Mouse (Mus musculus) hindbrain, embryonic 11.5 days (tissue): ENCODE measurements around the gene Arhgap25. TPM values are rescaled to one million over a fixed set of nuclear protein-coding genes. Genes with fewer than 3 reads are reported as not detected.
"Not testable (repeated sequence)": the region's sequence is repeated elsewhere in the genome, so short reads cannot be mapped to it uniquely, and the experiment has no call there.

Experiments used
- ATAC-seq: fragments of 200-750 bp; cut with Nextera tagmentation; 2 replicates; pipeline ENCODE4 v1.8.0; 2017; ENCODE audit warnings: mild to moderate bottlenecking, moderate TSS enrichment, moderate library complexity; ENCODE audit not compliant: low FRiP score
- DNase-seq: peaks from one replicate; pipeline ENCODE4 v3.0.0-alpha.2; 2015; ENCODE audit warnings: low spot score
- H3K27ac ChIP-seq: fragments of 300-500 bp; sonication (generic); 2 replicates; pipeline ENCODE4 v1.5.1; 2014; ENCODE audit warnings: mild to moderate bottlenecking, low read depth, low read length
- H3K27me3 ChIP-seq: fragments of 300-500 bp; sonication (generic); 2 replicates; pipeline ENCODE4 v1.6.1; 2014; ENCODE audit warnings: mild to moderate bottlenecking, low read length, moderate library complexity, mixed read lengths; ENCODE audit not compliant: control insufficient read depth, insufficient read depth
- H3K36me3 ChIP-seq: fragments of 300-500 bp; sonication (generic); 2 replicates; pipeline ENCODE4 v1.6.1; 2014; ENCODE audit warnings: mild to moderate bottlenecking, low read length, moderate library complexity, mixed read lengths; ENCODE audit not compliant: control insufficient read depth, insufficient read depth
- H3K4me1 ChIP-seq: fragments of 300-500 bp; sonication (generic); replicated peaks from 2 replicates; pipeline ENCODE4 v1.6.1; 2014; ENCODE audit warnings: low read length, mixed read lengths; ENCODE audit not compliant: control insufficient read depth, insufficient read depth
- H3K4me2 ChIP-seq: fragments of 300-500 bp; sonication (generic); replicated peaks from 2 replicates; pipeline ENCODE4 v1.6.1; 2014; ENCODE audit warnings: mild to moderate bottlenecking, low read depth, low read length
- H3K4me3 ChIP-seq: fragments of 300-500 bp; sonication (generic); 2 replicates; pipeline ENCODE4 v1.5.1; 2014; ENCODE audit warnings: low read depth, low read length
- H3K9ac ChIP-seq: fragments of 300-500 bp; sonication (generic); 2 replicates; pipeline ENCODE4 v1.6.1; 2014; ENCODE audit warnings: low read depth, low read length
- H3K9me3 ChIP-seq: fragments of 300-500 bp; sonication (generic); 2 replicates; pipeline ENCODE4 v1.6.1; 2016; ENCODE audit warnings: low read length; ENCODE audit not compliant: control insufficient read depth
- WGBS: fragments of 180-500 bp; shearing (Covaris S2); extraction: QIAGEN DNeasy Blood & Tissue Kit; methylation state at CpG from one replicate; pipeline ENCODE4 v1.1.7; 2014; 5-methylcytosine and 5-hydroxymethylcytosine counted together
- polyA plus RNA-seq: library from polyadenylated mRNA; unstranded; fragments of >200 nt; fragmentation: Nextera tagmentation; extraction: Ambion mirVana; gene quantifications from 2 replicates; pipeline ENCODE4 v1.2.1, GENCODE M21; 2014

Arhgap25 gene
- polyA plus RNA-seq, 1 experiment from 2014 or later, result 3.2 TPM

DNA sequence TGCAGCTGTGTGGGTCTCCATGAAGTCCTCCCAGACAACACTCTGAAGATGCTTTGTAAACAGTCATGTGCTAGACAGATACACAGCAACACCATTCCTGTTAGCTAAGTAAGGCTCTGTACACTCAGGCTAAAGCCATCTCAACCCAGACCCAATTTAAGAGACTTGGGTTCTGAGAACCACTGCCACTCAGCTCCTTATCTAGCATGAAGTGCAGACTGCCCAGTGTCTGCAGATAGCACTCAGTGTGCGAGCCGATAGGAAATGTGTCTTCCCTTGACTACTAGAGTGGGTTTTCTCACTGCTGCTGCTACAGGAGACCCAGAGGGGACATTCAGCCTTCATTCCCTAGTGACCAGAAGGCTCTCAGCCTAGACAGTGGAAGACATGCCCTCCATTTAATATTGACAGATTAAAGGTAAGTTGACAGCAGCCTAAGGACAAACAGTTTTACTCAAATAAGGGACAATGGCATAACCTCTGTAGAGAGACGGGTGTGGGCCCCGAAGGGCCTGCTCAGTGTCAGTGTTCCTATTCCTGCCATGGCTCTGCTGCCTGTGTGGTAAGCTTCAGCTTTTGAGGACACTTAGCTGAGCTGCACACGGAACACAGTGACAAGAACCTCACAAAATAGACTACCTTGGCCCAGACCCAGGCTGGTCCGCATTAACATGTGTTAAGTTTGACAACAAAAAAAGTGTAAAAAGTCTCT, 5.1 kb downstream of the Arhgap25 start:
- 93% methylated on average over 6 of the region's 6 CpGs for WGBS

DNA sequence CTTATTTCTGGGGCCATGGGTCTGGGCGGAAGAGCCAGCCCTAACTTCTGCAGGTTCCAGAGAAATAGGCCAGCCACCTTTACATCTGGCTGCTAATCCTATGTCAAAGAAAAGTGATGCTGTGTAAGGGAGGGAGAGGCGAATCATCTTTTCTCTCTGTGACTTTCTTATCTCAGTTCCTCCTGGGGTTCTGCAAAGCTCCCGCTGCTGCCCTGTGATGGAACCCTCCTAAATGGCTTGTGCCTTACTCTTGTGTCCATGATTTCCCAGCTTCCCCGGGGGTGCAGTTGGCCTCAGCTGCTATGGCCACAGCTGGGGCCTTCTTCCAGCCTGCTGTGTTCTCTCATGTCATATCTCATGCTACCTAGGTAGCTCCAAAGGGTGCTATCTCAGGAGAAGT, 5.7 kb downstream of the Arhgap25 start:
- no peak overlapping the region for H3K9ac ChIP-seq
- no peak overlapping the region for H3K4me2 ChIP-seq
- H3K36me3 ChIP-seq, result no peaks in the 10 kb centered on the region
- H3K4me1 ChIP-seq, result no peaks in the 10 kb centered on the region
- no peak overlapping the region for H3K4me3 ChIP-seq
- no peaks in the 10 kb centered on the region for H3K27me3 ChIP-seq
- DNase-seq (no peak), ATAC-seq (no peak)
- WGBS, result 91% methylated on average over 4 of the region's 4 CpGs
- no peaks in the 10 kb centered on the region for H3K9me3 ChIP-seq
- H3K27ac ChIP-seq, result no peak overlapping the region

More for the DNA sequence above, 5.1 kb downstream of the Arhgap25 start:
- H3K27me3 ChIP-seq, result no peaks in the 10 kb centered on the region
- no peak for ATAC-seq
- no peak overlapping the region for H3K27ac ChIP-seq
- no peaks in the 10 kb centered on the region for H3K4me1 ChIP-seq
- DNase-seq, result no peak
- no peak overlapping the region for H3K4me2 ChIP-seq
- H3K36me3 ChIP-seq, result no peaks in the 10 kb centered on the region
- no peak overlapping the region for H3K9ac ChIP-seq
- H3K9me3 ChIP-seq, result no peaks in the 10 kb centered on the region
- H3K4me3 ChIP-seq, result no peak overlapping the region

DNA sequence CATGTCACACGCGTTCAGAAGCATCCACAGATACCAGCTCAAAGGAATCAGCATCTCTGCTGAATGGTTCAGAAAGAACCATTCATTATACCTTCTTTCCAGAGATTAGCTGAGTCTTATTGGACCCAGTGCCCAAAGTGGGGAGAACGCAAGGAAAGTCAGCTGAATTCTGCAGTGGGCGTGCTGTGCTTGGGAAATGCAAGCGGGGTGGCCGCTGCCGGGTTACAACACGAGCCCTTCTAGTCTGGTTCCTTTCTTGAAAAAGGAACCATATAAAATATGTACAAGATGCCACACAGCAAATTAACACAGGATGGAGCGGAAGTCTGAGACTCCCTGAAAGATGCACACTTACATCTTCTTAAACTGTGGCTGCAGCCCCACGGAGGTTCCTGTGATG, 7.9 kb downstream of the Arhgap25 start:
- H3K27me3 ChIP-seq, result no peaks in the 10 kb centered on the region
- 94% methylated on average over 10 of the region's 10 CpGs for WGBS
- H3K9me3 ChIP-seq, result no peaks in the 10 kb centered on the region
- H3K9ac ChIP-seq, result no peak overlapping the region
- ATAC-seq, result no peak
- H3K4me1 ChIP-seq, result no peaks in the 10 kb centered on the region
- no peak for DNase-seq
- no peaks in the 10 kb centered on the region for H3K36me3 ChIP-seq
- H3K27ac ChIP-seq, result no peak overlapping the region
- H3K4me2 ChIP-seq, result no peak overlapping the region
- H3K4me3 ChIP-seq, result no peak overlapping the region

DNA sequence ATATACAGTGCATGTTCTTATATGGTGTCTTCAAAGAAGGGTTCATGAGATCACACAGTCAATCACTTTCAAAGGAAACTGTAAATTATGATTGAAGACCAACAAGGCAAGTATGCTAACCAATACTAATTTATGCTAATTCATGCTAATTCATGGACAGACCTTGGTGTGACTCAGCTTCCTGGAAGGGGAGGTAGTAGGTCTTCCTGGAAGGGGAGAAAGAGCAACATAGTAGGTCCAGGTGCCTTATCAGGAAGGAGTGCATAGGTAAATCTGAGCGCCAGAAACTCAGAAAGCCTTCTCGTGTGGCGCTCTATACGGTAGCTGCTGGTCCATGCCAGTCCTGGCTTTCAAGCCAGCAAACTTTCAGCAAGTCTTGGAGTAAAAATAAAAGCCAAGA, 8.8 kb downstream of the Arhgap25 start:
- H3K9ac ChIP-seq, result no peak overlapping the region
- H3K4me3 ChIP-seq, result no peak overlapping the region
- no peaks in the 10 kb centered on the region for H3K9me3 ChIP-seq
- H3K36me3 ChIP-seq, result no peaks in the 10 kb centered on the region
- DNase-seq (no peak), ATAC-seq (no peak)
- 96% methylated on average over 4 of the region's 4 CpGs for WGBS
- no peak overlapping the region for H3K27ac ChIP-seq
- no peaks in the 10 kb centered on the region for H3K4me1 ChIP-seq
- H3K27me3 ChIP-seq, result no peaks in the 10 kb centered on the region
- no peak overlapping the region for H3K4me2 ChIP-seq

DNA sequence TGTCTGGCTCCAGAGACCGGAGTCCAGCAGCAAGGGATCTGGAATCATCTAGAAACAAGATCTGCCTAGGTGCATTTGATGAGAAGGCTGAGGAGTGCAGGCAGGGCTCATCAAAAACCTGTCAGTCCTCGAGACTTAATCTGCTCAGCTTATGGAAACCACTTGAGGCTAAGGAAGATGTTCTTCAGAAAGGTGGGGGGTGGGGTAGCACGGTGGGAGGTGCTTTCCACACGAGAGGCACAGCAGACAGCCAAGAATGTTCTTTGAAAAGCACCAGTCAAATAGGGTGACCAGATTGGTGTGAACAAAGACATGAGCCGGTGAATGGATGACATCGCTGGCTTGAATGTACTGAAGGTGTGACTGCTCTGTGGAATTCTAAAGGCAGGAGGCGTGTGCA, 9.3 kb downstream of the Arhgap25 start:
- Histone ChIP-seq H3K27me3 (no peaks in the 10 kb centered on the region), H3K27ac (no peak overlapping the region), H3K4me2 (no peak overlapping the region), H3K9me3 (no peaks in the 10 kb centered on the region), H3K36me3 (no peaks in the 10 kb centered on the region), H3K9ac (no peak overlapping the region), H3K4me1 (no peaks in the 10 kb centered on the region), H3K4me3 (no peak overlapping the region)
- DNase-seq (no peak), ATAC-seq (no peak)
- WGBS, result 68% methylated on average over 7 of the region's 7 CpGs

DNA sequence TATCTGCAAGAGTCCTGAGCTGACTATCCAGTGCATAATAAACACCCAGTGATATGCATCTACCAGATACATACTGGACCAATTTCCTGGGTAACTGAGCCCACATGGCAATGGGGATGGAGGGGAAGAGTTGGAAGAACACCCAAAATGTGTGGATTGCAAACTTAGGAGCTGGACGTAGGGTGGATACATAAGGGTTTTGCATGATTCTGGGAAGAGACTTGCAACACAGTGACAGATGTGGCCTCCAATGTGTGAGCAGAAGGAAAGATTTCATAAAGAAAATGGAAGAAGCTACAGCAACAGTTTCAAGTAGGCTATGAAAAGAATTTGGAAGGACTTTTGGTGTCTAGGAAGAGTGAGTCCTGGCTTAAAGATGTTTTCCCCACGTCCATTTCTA, 10.0 kb downstream of the Arhgap25 start:
- Histone ChIP-seq H3K4me1 (no peaks in the 10 kb centered on the region), H3K36me3 (no peaks in the 10 kb centered on the region), H3K9me3 (no peaks in the 10 kb centered on the region), H3K4me2 (no peak overlapping the region), H3K27ac (no peak overlapping the region), H3K9ac (no peak overlapping the region), H3K27me3 (no peaks in the 10 kb centered on the region), H3K4me3 (no peak overlapping the region)
- DNase-seq (no peak), ATAC-seq (no peak)
- 82% methylated on average over 2 of the region's 2 CpGs for WGBS

DNA sequence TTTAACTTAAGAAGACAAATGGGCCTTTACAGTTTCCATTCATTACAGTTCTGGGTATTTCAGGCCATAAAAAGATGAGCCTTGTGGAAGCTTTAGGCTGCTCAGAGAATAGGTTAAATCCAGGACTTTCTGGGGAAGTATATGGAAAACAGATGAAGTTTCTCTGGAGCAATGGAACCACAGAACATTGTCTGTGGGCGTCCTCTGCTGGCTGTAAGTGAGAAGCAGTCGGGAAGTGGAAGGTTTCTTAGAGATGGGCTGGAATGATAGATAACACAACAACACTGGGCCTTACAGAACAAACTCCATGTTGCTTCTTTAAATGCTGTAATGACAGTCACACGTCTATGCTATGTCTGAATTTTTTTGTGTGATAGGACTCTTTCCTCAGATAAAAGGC, 10.8 kb downstream of the Arhgap25 start:
- ATAC-seq, result no peak
- WGBS, result 31% methylated on average over 3 of the region's 3 CpGs

DNA sequence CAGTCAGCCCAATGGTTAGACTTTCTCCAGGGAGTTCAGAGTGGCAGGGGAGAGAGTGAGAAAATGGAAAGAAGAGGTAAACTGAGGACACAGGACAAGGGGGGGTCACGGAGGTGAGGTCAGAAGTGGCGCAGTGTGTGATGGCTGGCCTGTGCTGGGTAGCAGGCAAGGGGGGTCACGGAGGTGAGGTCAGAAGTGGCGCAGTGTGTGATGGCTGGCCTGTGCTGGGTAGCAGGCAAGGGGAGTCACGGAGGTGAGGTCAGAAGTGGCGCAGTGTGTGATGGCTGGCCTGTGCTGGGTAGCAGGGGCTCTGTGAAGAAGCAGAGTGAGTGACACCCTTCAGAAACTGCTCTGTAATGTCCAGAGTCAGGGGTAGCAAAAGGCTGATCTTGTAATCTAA, 11.4 kb downstream of the Arhgap25 start:
- not testable (repeated sequence) for H3K27me3 ChIP-seq, DNase-seq, H3K36me3 ChIP-seq, H3K9ac ChIP-seq, ATAC-seq, H3K4me3 ChIP-seq, H3K27ac ChIP-seq, H3K4me2 ChIP-seq, H3K9me3 ChIP-seq, H3K4me1 ChIP-seq
- WGBS, result 81% methylated on average over 6 of the region's 6 CpGs

More for the DNA sequence above, 10.8 kb downstream of the Arhgap25 start:
- DNase-seq, result peak; percentile 35
- Histone ChIP-seq H3K9me3 (no peaks in the 10 kb centered on the region), H3K4me1 (no peaks in the 10 kb centered on the region), H3K4me3 (no peak overlapping the region), H3K9ac (no peak overlapping the region), H3K4me2 (no peak overlapping the region), H3K27ac (no peak overlapping the region), H3K27me3 (no peaks in the 10 kb centered on the region), H3K36me3 (no peaks in the 10 kb centered on the region)

DNA sequence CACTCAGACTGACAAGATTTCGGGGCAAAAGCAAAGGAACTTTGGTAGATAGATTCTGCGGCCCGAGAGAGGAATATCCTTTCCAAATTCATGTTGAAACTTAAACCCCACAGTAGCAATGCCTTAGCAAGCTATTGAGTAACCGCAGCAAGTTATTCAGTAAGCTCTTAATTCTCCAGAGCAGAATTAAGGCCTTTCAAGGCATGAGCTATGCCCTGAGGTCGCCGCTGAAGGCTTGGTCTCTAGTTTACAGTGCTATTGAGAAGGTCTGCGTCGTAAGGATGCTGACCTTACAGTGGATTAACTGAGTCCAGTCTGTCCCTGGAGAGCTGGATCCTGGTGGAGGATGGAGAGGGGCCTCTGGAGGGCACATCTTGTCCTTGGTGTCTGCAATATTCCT, 12.5 kb downstream of the Arhgap25 start:
- Histone ChIP-seq H3K4me2 (no peak overlapping the region), H3K9ac (no peak overlapping the region), H3K4me3 (no peak overlapping the region), H3K36me3 (no peaks in the 10 kb centered on the region), H3K27me3 (no peaks in the 10 kb centered on the region), H3K9me3 (no peaks in the 10 kb centered on the region), H3K4me1 (no peaks in the 10 kb centered on the region), H3K27ac (no peak overlapping the region)
- ATAC-seq (no peak), DNase-seq (no peak)
- WGBS, result 84% methylated on average over 8 of the region's 8 CpGs
